Mouse (Mus musculus) forebrain, postnatal 0 days (tissue): ENCODE results near the gene Mpo. TPM values are rescaled to one million over a fixed set of nuclear protein-coding genes. Genes with fewer than 3 reads are reported as not detected.

Source experiments
- ATAC-seq: fragments of 200-750 bp; cut with Nextera tagmentation; 2 replicates; pipeline ENCODE4 v1.8.0; 2017; ENCODE audit warnings: mild to moderate bottlenecking, moderate library complexity
- DNase-seq: peaks from one replicate; pipeline ENCODE4 v3.0.0-alpha.2; 2015
- H3K27ac ChIP-seq: fragments of 300-500 bp; sonication (generic); 2 replicates; pipeline ENCODE4 v1.5.1; 2014; ENCODE audit warnings: low read depth, mild to moderate bottlenecking, antibody characterized with exemption, low read length, moderate library complexity, mixed read lengths
- H3K27me3 ChIP-seq: fragments of 300-500 bp; sonication (generic); 2 replicates; pipeline ENCODE4 v1.6.1; 2014; ENCODE audit warnings: mild to moderate bottlenecking, low read length, mixed read lengths; ENCODE audit not compliant: insufficient read depth
- H3K36me3 ChIP-seq: fragments of 300-500 bp; sonication (generic); 2 replicates; pipeline ENCODE4 v1.6.1; 2014; ENCODE audit warnings: mild to moderate bottlenecking, moderate library complexity; ENCODE audit not compliant: insufficient read depth
- H3K4me1 ChIP-seq: fragments of 300-500 bp; sonication (generic); 2 replicates; pipeline ENCODE4 v1.6.1; 2014; ENCODE audit warnings: antibody characterized with exemption; ENCODE audit not compliant: insufficient read depth
- H3K4me2 ChIP-seq: fragments of 300-500 bp; sonication (generic); 2 replicates; pipeline ENCODE4 v1.6.1; 2014; ENCODE audit warnings: low read depth, mild to moderate bottlenecking, moderate library complexity
- H3K4me3 ChIP-seq: fragments of 300-500 bp; sonication (generic); 2 replicates; pipeline ENCODE4 v1.5.1; 2014; ENCODE audit warnings: low read depth, low read length, mixed read lengths
- H3K9ac ChIP-seq: fragments of 300-500 bp; sonication (generic); 2 replicates; pipeline ENCODE4 v1.6.1; 2014; ENCODE audit warnings: mild to moderate bottlenecking
- H3K9me3 ChIP-seq: fragments of 300-500 bp; sonication (generic); 2 replicates; pipeline ENCODE4 v1.6.1; 2016; ENCODE audit warnings: low read length
- CTCF ChIP-seq: sonication (generic); IDR thresholded peaks from 2 replicates; pipeline ENCODE4 v1.5.1; 2016; ENCODE audit warnings: antibody characterized with exemption, control low read depth, low read depth
- WGBS: fragments of 180-500 bp; shearing (Covaris S2); extraction: QIAGEN DNeasy Blood & Tissue Kit; methylation state at CpG from one replicate; pipeline ENCODE4 v1.1.7; 2014; 5-methylcytosine and 5-hydroxymethylcytosine counted together
- polyA plus RNA-seq: library from polyadenylated mRNA; unstranded; fragments of >200 nt; fragmentation: Nextera tagmentation; extraction: Ambion mirVana; gene quantifications from 2 replicates; pipeline ENCODE4 v1.2.1, GENCODE M21; 2015
- total RNA-seq: library from RNA; depleted of rRNA; stranded (reverse); fragments of >200 nt; gene quantifications from 2 replicates; pipeline ENCODE4 v1.2.3, GENCODE M21; 2014

Gene Mpo
- total and polyA plus RNA-seq, 2 experiments from 2014 or later = 0.33 TPM; not detected in 1

- H3K36me3 ChIP-seq = no peaks in the 10 kb centered on the region
- H3K9ac ChIP-seq = no peak overlapping the region
- no peaks in the 10 kb centered on the region for H3K9me3 ChIP-seq
- no peak overlapping the region for H3K4me3 ChIP-seq
- no peak for TF ChIP-seq CTCF
- H3K27me3 ChIP-seq = no peaks in the 10 kb centered on the region
- no peak overlapping the region for H3K4me2 ChIP-seq
- no peak overlapping the region for H3K27ac ChIP-seq
- WGBS = 71% methylated on average over 1 of the region's 1 CpGs
- H3K4me1 ChIP-seq = no peaks in the 10 kb centered on the region
- no peak for ATAC-seq
- no peak for DNase-seq
Observed at GRCm38 (mm10) chr11:87752307-87752706, 41.1 kb upstream of the Mpo start.

- H3K27me3 ChIP-seq = no peaks in the 10 kb centered on the region
- no peak for ATAC-seq
- no peak for TF ChIP-seq CTCF
- H3K4me3 ChIP-seq = no peak overlapping the region
- no peak for DNase-seq
- 87% methylated on average over 8 of the region's 8 CpGs for WGBS
- H3K9ac ChIP-seq = no peak overlapping the region
- no peaks in the 10 kb centered on the region for H3K36me3 ChIP-seq
- H3K4me2 ChIP-seq = no peak overlapping the region
- no peaks in the 10 kb centered on the region for H3K9me3 ChIP-seq
- no peaks in the 10 kb centered on the region for H3K4me1 ChIP-seq
- H3K27ac ChIP-seq = no peak overlapping the region
Observed at GRCm38 (mm10) chr11:87753255-87753654, 40.1 kb upstream of the Mpo start.

- ATAC-seq (no peak), DNase-seq (no peak)
- no peak overlapping the region for H3K4me2 ChIP-seq
- no peaks in the 10 kb centered on the region for H3K9me3 ChIP-seq
- H3K4me1 ChIP-seq = no peaks in the 10 kb centered on the region
- no peak overlapping the region for H3K4me3 ChIP-seq
- no peak overlapping the region for H3K27ac ChIP-seq
- no peak overlapping the region for H3K9ac ChIP-seq
- TF ChIP-seq CTCF = no peak
- H3K36me3 ChIP-seq = no peaks in the 10 kb centered on the region
- WGBS = 91% methylated on average over 5 of the region's 5 CpGs
- H3K27me3 ChIP-seq = no peaks in the 10 kb centered on the region
Observed at GRCm38 (mm10) chr11:87753891-87754501, 39.4 kb upstream of the Mpo start.

GRCm38 (mm10) chr11:87754603-87755002 lies 38.8 kb upstream of the Mpo start:
- H3K27me3 ChIP-seq = no peaks in the 10 kb centered on the region
- H3K27ac ChIP-seq = no peak overlapping the region
- H3K4me3 ChIP-seq = no peak overlapping the region
- 0 out of 2 replicates have a peak, but pooled peaks cover 4% of the 10 kb centered on the region for H3K4me1 ChIP-seq
- TF ChIP-seq CTCF = no peak
- no peak overlapping the region for H3K9ac ChIP-seq
- H3K36me3 ChIP-seq = no peaks in the 10 kb centered on the region
- no peak overlapping the region for H3K4me2 ChIP-seq
- ATAC-seq (no peak), DNase-seq (no peak)
- H3K9me3 ChIP-seq = no peaks in the 10 kb centered on the region
- WGBS = 75% methylated on average over 5 of the region's 5 CpGs

- no peak for TF ChIP-seq CTCF
- no peaks in the 10 kb centered on the region for H3K36me3 ChIP-seq
- no peak for DNase-seq
- no peak overlapping the region for H3K9ac ChIP-seq
- no peak for ATAC-seq
- WGBS = 78% methylated on average over 17 of the region's 17 CpGs
- no peak overlapping the region for H3K4me3 ChIP-seq
- no peak overlapping the region for H3K27ac ChIP-seq
- H3K27me3 ChIP-seq = no peaks in the 10 kb centered on the region
- no peaks in the 10 kb centered on the region for H3K9me3 ChIP-seq
- 0 out of 2 replicates have a peak, but pooled peaks cover 10% of the 10 kb centered on the region for H3K4me1 ChIP-seq
- no peak overlapping the region for H3K4me2 ChIP-seq
Observed at GRCm38 (mm10) chr11:87755360-87756017, 37.9 kb upstream of the Mpo start.

GRCm38 (mm10) chr11:87756251-87756820 lies 37.0 kb upstream of the Mpo start:
- Histone ChIP-seq H3K4me2 (no peak overlapping the region), H3K27me3 (no peaks in the 10 kb centered on the region), H3K9me3 (no peaks in the 10 kb centered on the region), H3K27ac (no peak overlapping the region), H3K4me1 (0 out of 2 replicates have a peak, but pooled peaks cover 13% of the 10 kb centered on the region), H3K36me3 (no peaks in the 10 kb centered on the region), H3K4me3 (no peak overlapping the region), H3K9ac (no peak overlapping the region)
- no peak for TF ChIP-seq CTCF
- DNase-seq (no peak), ATAC-seq (no peak)
- 91% methylated on average over 15 of the region's 15 CpGs for WGBS
